Mouse (Mus musculus) embryonic facial prominence, embryonic 12.5 days (tissue): Measurements from ENCODE around the gene Jph3. TPM values are rescaled to one million over a fixed set of nuclear protein-coding genes. Genes with fewer than 3 reads are reported as not detected.

Source experiments
- ATAC-seq: fragments of 200-750 bp; cut with Nextera tagmentation; 2 replicates; pipeline ENCODE4 v1.8.0; 2017; ENCODE audit not compliant: insufficient number of reproducible peaks, insufficient read depth, low FRiP score, low TSS enrichment
- H3K27ac ChIP-seq: fragments of 300-500 bp; sonication (generic); 2 replicates; pipeline ENCODE4 v1.5.1; 2016; ENCODE audit warnings: mild to moderate bottlenecking
- H3K27me3 ChIP-seq: fragments of 300-500 bp; sonication (generic); 2 replicates; pipeline ENCODE4 v1.6.1; 2016; ENCODE audit warnings: mild to moderate bottlenecking, moderate library complexity
- H3K36me3 ChIP-seq: fragments of 300-500 bp; sonication (generic); 2 replicates; pipeline ENCODE4 v1.6.1; 2016; ENCODE audit warnings: mild to moderate bottlenecking
- H3K4me1 ChIP-seq: fragments of 300-500 bp; sonication (generic); 2 replicates; pipeline ENCODE4 v1.6.1; 2016
- H3K4me2 ChIP-seq: fragments of 300-500 bp; sonication (generic); replicated peaks from 2 replicates; pipeline ENCODE4 v1.6.1; 2016; ENCODE audit warnings: mild to moderate bottlenecking, moderate library complexity
- H3K4me3 ChIP-seq: fragments of 300-500 bp; sonication (generic); 2 replicates; pipeline ENCODE4 v1.5.1; 2016; ENCODE audit warnings: mild to moderate bottlenecking
- H3K9ac ChIP-seq: fragments of 300-500 bp; sonication (generic); 2 replicates; pipeline ENCODE4 v1.6.1; 2016; ENCODE audit warnings: mild to moderate bottlenecking, moderate library complexity
- H3K9me3 ChIP-seq: fragments of 300-500 bp; sonication (generic); 2 replicates; pipeline ENCODE4 v1.6.1; 2016; ENCODE audit warnings: mild to moderate bottlenecking, moderate library complexity
- WGBS: fragments of 180-500 bp; shearing (Covaris S2); methylation state at CpG from one replicate; pipeline ENCODE4 v1.1.7; 2016; 5-methylcytosine and 5-hydroxymethylcytosine counted together
- polyA plus RNA-seq: library from polyadenylated mRNA; unstranded; fragments of >200 nt; fragmentation: Nextera tagmentation; extraction: Ambion mirVana; gene quantifications from 2 replicates; pipeline ENCODE4 v1.2.1, GENCODE M21; 2016

Jph3 gene
- polyA plus RNA-seq, 1 experiment from 2014 or later, result 6.7 TPM

DNA sequence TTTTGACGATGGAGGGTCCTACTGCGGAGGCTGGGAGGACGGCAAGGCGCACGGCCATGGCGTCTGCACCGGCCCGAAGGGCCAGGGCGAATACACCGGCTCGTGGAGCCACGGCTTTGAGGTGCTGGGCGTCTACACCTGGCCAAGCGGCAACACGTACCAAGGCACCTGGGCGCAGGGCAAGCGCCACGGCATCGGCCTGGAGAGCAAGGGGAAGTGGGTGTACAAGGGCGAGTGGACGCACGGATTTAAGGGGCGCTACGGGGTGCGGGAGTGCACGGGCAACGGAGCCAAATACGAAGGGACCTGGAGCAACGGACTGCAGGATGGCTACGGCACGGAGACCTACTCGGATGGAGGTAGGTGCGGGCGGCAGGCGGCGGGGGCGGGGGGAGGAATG is 1.2 kb downstream of the Jph3 start:
- Histone ChIP-seq H3K27ac (no peak overlapping the region), H3K9me3 (no peaks in the 10 kb centered on the region), H3K4me2 (peak overlapping the region; percentile 84), H3K4me1 (peaks cover 5% of the 10 kb centered on the region), H3K36me3 (no peaks in the 10 kb centered on the region), H3K9ac (peak overlapping the region; percentile 38; the same call in 1 of the 2 replicates), H3K4me3 (peak overlapping the region; percentile 51), H3K27me3 (peaks cover 72% of the 10 kb centered on the region)
- ATAC-seq, result no peak
- under 1% methylated on average over 33 of the region's 37 CpGs for WGBS

DNA sequence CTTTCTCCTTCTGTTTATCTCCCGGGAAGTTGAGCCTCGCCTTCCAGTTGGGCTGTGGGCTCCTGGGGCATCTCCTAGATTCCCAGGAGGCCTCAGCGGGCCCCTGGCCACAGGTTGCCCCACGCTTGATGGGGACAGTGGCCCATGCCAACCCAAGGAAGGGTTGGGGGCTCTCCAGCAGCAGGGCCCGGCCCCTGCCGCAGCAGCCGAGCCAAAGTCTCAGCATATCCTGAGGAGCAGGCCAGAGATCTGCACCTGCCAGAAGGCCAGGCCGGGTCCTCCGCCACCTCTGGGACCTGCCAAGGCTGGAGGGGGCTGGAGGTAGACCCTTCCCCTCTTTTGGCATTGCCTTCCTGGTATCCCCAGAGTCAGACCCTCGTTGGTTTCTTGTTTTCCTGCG is 1.6 kb downstream of the Jph3 start:
- Histone ChIP-seq H3K4me3 (peak overlapping the region; percentile 51), H3K9ac (peak overlapping the region; percentile 38; the same call in 1 of the 2 replicates), H3K9me3 (no peaks in the 10 kb centered on the region), H3K4me1 (peaks cover 5% of the 10 kb centered on the region), H3K27ac (no peak overlapping the region), H3K27me3 (peaks cover 72% of the 10 kb centered on the region), H3K4me2 (peak overlapping the region; percentile 84), H3K36me3 (no peaks in the 10 kb centered on the region)
- ATAC-seq, result no peak
- 2% methylated on average over 11 of the region's 11 CpGs for WGBS

- Histone ChIP-seq H3K9ac (no peak overlapping the region), H3K4me2 (peak overlapping the region; percentile 84; the same call in 1 of the 2 replicates), H3K27ac (no peak overlapping the region), H3K4me3 (peak overlapping the region; percentile 51), H3K9me3 (no peaks in the 10 kb centered on the region), H3K36me3 (no peaks in the 10 kb centered on the region), H3K27me3 (peaks cover 72% of the 10 kb centered on the region), H3K4me1 (peaks cover 5% of the 10 kb centered on the region)
- WGBS, result 6% methylated on average over 26 of the region's 26 CpGs
- ATAC-seq, result no peak
Observed at GRCm38 (mm10) chr8:121731471-121732333, 2.3 kb downstream of the Jph3 start.

- Histone ChIP-seq H3K36me3 (no peaks in the 10 kb centered on the region), H3K9ac (no peak overlapping the region), H3K9me3 (no peaks in the 10 kb centered on the region), H3K4me1 (peaks cover 5% of the 10 kb centered on the region), H3K4me2 (no peak overlapping the region), H3K4me3 (no peak overlapping the region), H3K27me3 (peaks cover 74% of the 10 kb centered on the region), H3K27ac (no peak overlapping the region)
- ATAC-seq, result no peak
- whole genome bisulfite sequencing, result 47% methylated on average over 4 of the region's 4 CpGs
Observed at GRCm38 (mm10) chr8:121732334-121732665, 2.9 kb downstream of the Jph3 start.

- Histone ChIP-seq H3K4me1 (peaks cover 5% of the 10 kb centered on the region), H3K9me3 (no peaks in the 10 kb centered on the region), H3K9ac (no peak overlapping the region), H3K27me3 (peaks cover 59% of the 10 kb centered on the region), H3K4me3 (no peak overlapping the region), H3K36me3 (no peaks in the 10 kb centered on the region), H3K27ac (no peak overlapping the region), H3K4me2 (no peak overlapping the region)
- WGBS, result 92% methylated on average over 16 of the region's 16 CpGs
- ATAC-seq, result no peak
Observed at GRCm38 (mm10) chr8:121734262-121734661, 4.8 kb downstream of the Jph3 start.

GRCm38 (mm10) chr8:121736236-121736635 is 6.8 kb downstream of the Jph3 start:
- 14% methylated on average over 7 of the region's 7 CpGs for WGBS
- H3K4me2 ChIP-seq, result no peak overlapping the region
- H3K4me1 ChIP-seq, result no peaks in the 10 kb centered on the region
- H3K27ac ChIP-seq, result no peak overlapping the region
- H3K27me3 ChIP-seq, result peaks cover 41% of the 10 kb centered on the region
- no peak overlapping the region for H3K9ac ChIP-seq
- no peaks in the 10 kb centered on the region for H3K36me3 ChIP-seq
- ATAC-seq, result no peak
- no peaks in the 10 kb centered on the region for H3K9me3 ChIP-seq
- no peak overlapping the region for H3K4me3 ChIP-seq

DNA sequence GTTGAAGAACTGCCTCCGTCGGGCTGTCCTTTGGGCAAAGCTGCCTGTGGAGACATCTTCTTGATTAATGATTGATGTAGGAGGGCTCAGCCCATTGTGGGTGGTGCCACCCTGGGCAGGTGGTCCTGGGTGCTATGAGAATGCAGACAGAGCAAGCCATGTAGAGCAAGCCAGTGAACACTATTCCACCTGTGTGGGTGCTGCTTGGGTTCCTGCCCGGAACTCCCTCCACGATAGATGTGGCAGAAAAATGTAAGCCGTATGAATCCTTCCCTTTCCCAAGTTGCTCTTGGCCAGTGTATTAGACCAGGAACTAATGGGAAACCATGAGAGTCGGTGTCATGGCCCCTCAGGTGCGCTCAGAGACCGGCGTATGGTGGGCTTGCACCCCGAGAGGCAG is 11.3 kb downstream of the Jph3 start:
- H3K4me3 ChIP-seq, result no peak overlapping the region
- no peaks in the 10 kb centered on the region for H3K9me3 ChIP-seq
- ATAC-seq, result no peak
- no peaks in the 10 kb centered on the region for H3K4me1 ChIP-seq
- no peaks in the 10 kb centered on the region for H3K36me3 ChIP-seq
- H3K9ac ChIP-seq, result no peak overlapping the region
- no peak overlapping the region for H3K4me2 ChIP-seq
- 0 out of 2 replicates have a peak, but pooled peaks cover 10% of the 10 kb centered on the region for H3K27me3 ChIP-seq
- 88% methylated on average over 10 of the region's 10 CpGs for WGBS
- H3K27ac ChIP-seq, result no peak overlapping the region

GRCm38 (mm10) chr8:121749501-121749900 is 20.1 kb downstream of the Jph3 start:
- WGBS, result 85% methylated on average over 9 of the region's 9 CpGs
- no peak for ATAC-seq
- no peak overlapping the region for H3K9ac ChIP-seq
- H3K4me3 ChIP-seq, result no peak overlapping the region
- H3K4me2 ChIP-seq, result no peak overlapping the region
- H3K4me1 ChIP-seq, result no peaks in the 10 kb centered on the region
- H3K27ac ChIP-seq, result no peak overlapping the region
- H3K36me3 ChIP-seq, result no peaks in the 10 kb centered on the region
- no peaks in the 10 kb centered on the region for H3K9me3 ChIP-seq
- peaks cover 16% of the 10 kb centered on the region; the same call in 1 of the 2 replicates for H3K27me3 ChIP-seq

- H3K4me2 ChIP-seq, result no peak overlapping the region
- H3K27ac ChIP-seq, result no peak overlapping the region
- H3K9ac ChIP-seq, result no peak overlapping the region
- peaks cover 16% of the 10 kb centered on the region; the same call in 1 of the 2 replicates for H3K27me3 ChIP-seq
- H3K36me3 ChIP-seq, result no peaks in the 10 kb centered on the region
- no peaks in the 10 kb centered on the region for H3K4me1 ChIP-seq
- no peak overlapping the region for H3K4me3 ChIP-seq
- ATAC-seq, result no peak
- WGBS, result 37% methylated on average over 3 of the region's 3 CpGs
- no peaks in the 10 kb centered on the region for H3K9me3 ChIP-seq
Observed at GRCm38 (mm10) chr8:121750512-121750911, 21.1 kb downstream of the Jph3 start.

DNA sequence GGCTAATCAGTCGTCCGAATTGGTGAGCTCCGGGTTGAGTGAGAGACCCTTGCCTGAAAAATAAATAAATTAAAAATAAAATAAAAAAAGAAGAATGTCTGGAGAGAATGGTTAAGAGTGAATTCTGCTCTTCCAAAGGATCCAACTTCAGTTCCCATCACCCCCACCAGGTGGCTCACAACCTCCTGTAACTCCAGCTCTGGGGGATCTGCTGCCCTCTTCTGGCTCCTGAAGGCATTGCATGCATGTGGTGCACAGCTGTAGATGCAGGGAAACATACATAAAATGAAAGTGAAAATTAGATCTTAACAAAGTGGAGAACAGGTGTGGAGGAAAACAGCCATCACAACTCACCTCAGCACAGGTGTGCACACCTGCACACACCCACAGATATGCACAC is 22.0 kb downstream of the Jph3 start:
- no peaks in the 10 kb centered on the region for H3K36me3 ChIP-seq
- no peak overlapping the region for H3K9ac ChIP-seq
- no peak for ATAC-seq
- no peaks in the 10 kb centered on the region for H3K9me3 ChIP-seq
- H3K4me3 ChIP-seq, result no peak overlapping the region
- no peak overlapping the region for H3K4me2 ChIP-seq
- WGBS, result 33% methylated on average over 3 of the region's 3 CpGs
- H3K27ac ChIP-seq, result no peak overlapping the region
- H3K27me3 ChIP-seq, result peaks cover 16% of the 10 kb centered on the region; the same call in 1 of the 2 replicates
- H3K4me1 ChIP-seq, result no peaks in the 10 kb centered on the region

DNA sequence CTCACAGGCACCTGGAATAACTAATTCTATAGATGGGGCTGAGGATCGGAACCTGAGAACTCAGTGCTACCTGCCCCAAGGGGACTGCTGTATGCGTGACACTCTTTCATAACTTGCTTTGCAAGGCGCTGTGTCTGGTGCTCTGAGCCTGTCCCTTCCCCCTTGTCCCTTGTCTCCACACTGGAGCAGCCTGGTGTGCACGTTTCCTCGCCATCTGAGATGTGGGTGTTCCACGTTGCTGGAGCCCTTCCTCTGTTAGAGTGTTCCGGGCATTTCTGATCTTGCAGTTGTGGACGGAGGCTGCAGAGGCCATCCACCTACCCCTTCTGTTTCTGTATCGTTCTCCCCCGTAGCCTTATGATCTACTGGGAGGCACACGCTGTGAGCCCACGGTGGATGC is 29.0 kb downstream of the Jph3 start:
- H3K4me2 ChIP-seq, result no peak overlapping the region

GRCm38 (mm10) chr8:121760484-121760883 is 31.1 kb downstream of the Jph3 start:
- no peaks in the 10 kb centered on the region for H3K27me3 ChIP-seq
- ATAC-seq, result no peak
- no peak overlapping the region for H3K27ac ChIP-seq
- no peak overlapping the region for H3K4me3 ChIP-seq
- H3K4me2 ChIP-seq, result no peak overlapping the region
- H3K9me3 ChIP-seq, result no peaks in the 10 kb centered on the region
- H3K9ac ChIP-seq, result no peak overlapping the region
- WGBS, result 74% methylated on average over 7 of the region's 7 CpGs
- no peaks in the 10 kb centered on the region for H3K4me1 ChIP-seq
- H3K36me3 ChIP-seq, result no peaks in the 10 kb centered on the region

More for the DNA sequence above, 29.0 kb downstream of the Jph3 start:
- no peaks in the 10 kb centered on the region for H3K36me3 ChIP-seq
- no peak for ATAC-seq
- H3K4me1 ChIP-seq, result no peaks in the 10 kb centered on the region
- no peak overlapping the region for H3K9ac ChIP-seq
- H3K27ac ChIP-seq, result no peak overlapping the region
- H3K4me3 ChIP-seq, result no peak overlapping the region
- 74% methylated on average over 12 of the region's 12 CpGs for WGBS
- no peaks in the 10 kb centered on the region for H3K9me3 ChIP-seq
- H3K27me3 ChIP-seq, result 0 out of 2 replicates have a peak, but pooled peaks cover 6% of the 10 kb centered on the region
